Mouse (Mus musculus) thymus, postnatal 0 days (tissue): ENCODE data around the gene Fam205a3. TPM values are rescaled to one million over a fixed set of nuclear protein-coding genes. Genes with fewer than 3 reads are reported as not detected.
"Not testable (repeated sequence)": the region's sequence is repeated elsewhere in the genome, so short reads cannot be mapped to it uniquely, and the experiment has no call there.

ENCODE experiments used
- DNase-seq: peaks from one replicate; pipeline ENCODE4 v3.0.0-alpha.2; 2015; ENCODE audit warnings: low spot score
- polyA plus RNA-seq: library from polyadenylated mRNA; unstranded; fragments of >200 nt; fragmentation: Nextera tagmentation; extraction: Ambion mirVana; gene quantifications from 2 replicates; pipeline ENCODE4 v1.2.1, GENCODE M21; 2015

Fam205a3 gene
- polyA plus RNA-seq: 0.04 and 0.06 TPM in 2 replicates

DNA sequence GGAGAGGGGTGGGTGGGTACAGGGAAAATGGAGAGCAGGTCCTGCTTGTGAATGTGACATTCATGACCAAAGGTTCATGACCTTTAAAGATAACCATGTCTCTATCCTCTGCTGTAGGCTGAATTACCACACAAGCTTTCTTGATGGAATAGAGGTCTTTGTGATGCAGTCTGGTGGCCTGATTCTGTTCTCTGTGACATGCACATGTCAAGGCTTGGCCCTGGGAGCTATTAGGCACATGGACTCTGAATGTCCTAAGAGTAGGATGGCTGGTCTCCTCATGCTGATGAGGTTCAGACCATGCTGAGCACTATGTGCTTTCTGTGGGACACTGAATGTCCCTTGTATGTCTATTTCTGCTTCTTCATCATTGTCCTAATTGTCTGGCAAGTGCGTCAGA, at the start of gene Fam205a3:
Gene Fam205a3, plus strand, starts transcription at position 301 of the 400 bp plus-strand sequence.
- not testable (repeated sequence) for DNase-seq

GRCm38 (mm10) chr4:42293967-42294366, 24.2 kb upstream of the Fam205a3 start, which contains the start of gene Gm21953:
Gene Gm21953, plus strand, starts transcription at chr4:42294267.
- DNase-seq: not testable (repeated sequence)

Other genes with a start within 250 kb of the Fam205a3 start
- not detected in 2 replicates for gene Gm3893, start 227.1 kb upstream of the Fam205a3 start, polyA plus RNA-seq
- gene Gm13304, start 203.5 kb upstream of the Fam205a3 start, polyA plus RNA-seq: 9.7 and 13.6 TPM in 2 replicates
- 13.1 TPM in 1 of 2 replicates, not detected in the other for gene Gm13306, start 164.9 kb upstream of the Fam205a3 start, polyA plus RNA-seq
- 23.3 and 23.5 TPM in 2 replicates for gene Gm13305, start 149.7 kb upstream of the Fam205a3 start, polyA plus RNA-seq
- not detected in 2 replicates for gene Gm10600, start 77.7 kb upstream of the Fam205a3 start, polyA plus RNA-seq
- gene Ccl21b, start 62.6 kb upstream of the Fam205a3 start, polyA plus RNA-seq: not detected in 2 replicates
- gene Gm21953, start 24.1 kb upstream of the Fam205a3 start, polyA plus RNA-seq: not detected in 2 replicates
- gene Gm21586, start 121.0 kb downstream of the Fam205a3 start, polyA plus RNA-seq: not detected in 2 replicates
- not detected in 2 replicates for gene Gm2163, start 148.4 kb downstream of the Fam205a3 start, polyA plus RNA-seq
- 0.04 and 0.06 TPM in 2 replicates for gene Fam205a2, start 209.8 kb downstream of the Fam205a3 start, polyA plus RNA-seq